Comparison of ENCODE assay signal across 23 mouse cellular contexts in the genomic region with DNA sequence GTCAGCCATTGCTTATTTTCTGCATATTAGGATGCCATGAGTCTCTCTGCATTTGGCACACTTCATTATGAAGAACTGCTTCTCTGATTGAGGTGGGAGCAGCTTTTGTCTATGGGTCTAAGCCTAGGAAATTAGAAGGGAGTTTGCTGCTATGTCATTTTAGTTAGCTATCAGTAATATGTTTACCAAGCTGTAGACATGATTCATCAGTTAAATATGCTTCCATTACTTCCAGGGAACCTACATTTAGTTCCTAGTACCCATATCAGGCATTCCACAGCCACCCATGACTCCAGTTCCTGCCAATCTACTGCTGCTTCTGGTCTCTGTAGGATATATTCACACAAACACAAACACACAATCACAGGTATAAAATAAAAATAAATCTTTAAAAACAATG.
"Had no signal": no experiment of that assay in that cellular context is flagged by ENCODE, and none has a peak within 500 bp of the region (broad histone marks: within the 10 kb centered on the region; RNA-seq: fewer than 3 reads in every experiment).

No protein-coding gene starts in this region.

- H3K27me3 ChIP-seq: limb, embryonic 12.5 days; limb, embryonic 13.5 days; limb, embryonic 15.5 days; liver, embryonic 12.5 days; liver, embryonic 13.5 days; liver, embryonic 15.5 days; lung, embryonic 15.5 days; megakaryocyte, embryonic 14.5 days; midbrain, embryonic 12.5 days; midbrain, embryonic 13.5 days; midbrain, embryonic 15.5 days had no signal

- ATAC-seq: liver, embryonic 12.5 days; liver, postnatal 0 days; lung, postnatal 0 days; midbrain, embryonic 13.5 days; midbrain, embryonic 15.5 days; midbrain, embryonic 16.5 days had no signal

- DNase-seq: left cerebral cortex, postnatal 4 days; liver; liver, embryonic 13.5 days; liver, postnatal 0 days; lung, adult 18-20 months; lung, adult 2 months; lung, embryonic 14.5 days; lung, postnatal 10 days; lung, postnatal 36 days; lung, postnatal 4 days; midbrain, embryonic 14.5 days had no signal
